Mouse (Mus musculus): ENCODE data around the gene Olfr1110. TPM values are rescaled to one million over a fixed set of nuclear protein-coding genes. Genes with fewer than 3 reads are reported as not detected.
"Not testable (repeated sequence)": the region's sequence is repeated elsewhere in the genome, so short reads cannot be mapped to it uniquely, and the experiment has no call there.

Olfr1110 gene
- total RNA-seq (2022) = not detected

GRCm38 (mm10) chr2:87140200-87140599 is at the start of gene Olfr1110:
Gene Olfr1110, minus strand, starts transcription at chr2:87140300.
- no peak for DNase-seq (ENCODE audit: low spot score in 2 of 2)

GRCm38 (mm10) chr2:87187498-87187897 is 47.4 kb upstream of the Olfr1110 start, which contains the start of gene Olfr1112:
Gene Olfr1112, plus strand, starts transcription at chr2:87187798.
- no peak for DNase-seq (ENCODE audit: low spot score in 2 of 2)

DNA sequence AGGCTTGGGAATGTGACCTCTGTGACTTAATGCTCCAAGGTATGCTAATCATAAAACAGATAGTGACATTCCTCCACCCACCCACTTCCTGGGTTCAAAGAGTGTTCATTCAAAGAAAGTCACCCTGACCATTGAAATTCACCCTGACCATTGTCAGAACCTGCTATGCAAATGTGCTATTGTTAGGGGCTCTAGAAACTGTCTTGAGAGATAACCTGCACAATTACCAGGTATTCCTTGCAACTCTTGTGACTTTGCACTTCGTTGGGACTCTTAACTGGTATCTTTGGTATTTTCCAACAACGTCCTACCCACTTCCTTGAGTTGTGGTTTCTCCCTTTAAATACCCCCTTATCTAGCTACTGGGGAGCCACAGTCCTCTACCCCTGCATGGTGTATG is 27.6 kb upstream of the Olfr1110 start:
- DNase-seq (ENCODE audit: low spot score in 2 of 2) = not testable (repeated sequence)

- no peak for DNase-seq (ENCODE audit: low spot score in 2 of 2)
Observed at GRCm38 (mm10) chr2:87152524-87152923, 12.4 kb upstream of the Olfr1110 start, which contains the start of gene Olfr1111. Gene Olfr1111, minus strand, starts transcription at chr2:87152624.

DNA sequence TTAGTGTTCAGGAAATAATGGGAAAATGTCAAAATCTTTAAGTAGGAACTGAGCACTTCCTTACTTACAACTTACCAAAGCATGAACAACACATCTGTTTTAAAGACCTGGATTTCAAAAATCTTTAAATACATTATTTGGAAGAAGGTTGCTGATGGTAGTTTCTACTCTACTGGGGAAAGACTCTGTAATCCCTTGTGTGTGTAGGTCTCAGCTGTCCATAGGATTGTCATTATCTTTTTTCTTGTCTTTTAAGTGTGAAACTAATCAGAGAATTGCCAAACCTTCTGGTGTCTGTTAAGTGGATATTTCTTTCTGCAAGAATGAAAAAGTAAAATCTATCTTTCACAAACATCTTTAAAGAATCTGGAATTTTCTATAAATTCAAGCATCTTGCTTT is 25.6 kb downstream of the Olfr1110 start, which contains the start of gene Olfr259:
Gene Olfr259 (minus strand): TSS at position 101 of the 400 bp plus-strand sequence.
- DNase-seq (ENCODE audit: low spot score in 2 of 2) = no peak

DNA sequence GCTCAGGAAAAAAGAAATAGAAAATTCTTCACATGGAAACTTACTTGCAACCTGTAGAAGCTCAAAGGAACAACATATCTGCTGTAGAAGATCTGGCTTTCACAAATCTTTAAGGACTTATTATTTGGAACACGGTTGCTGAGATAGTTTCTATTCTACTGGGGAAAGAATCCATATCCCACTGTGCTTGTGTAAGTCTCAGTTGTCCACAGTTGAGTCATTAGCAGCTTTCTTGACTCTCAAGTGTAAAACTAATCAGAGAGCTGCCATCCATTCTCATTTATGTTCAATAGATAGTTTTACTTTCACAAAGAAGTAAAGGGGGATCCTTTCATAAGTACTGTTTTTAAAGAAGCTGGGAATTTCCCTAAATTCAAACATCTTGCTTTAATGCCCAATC is 44.2 kb downstream of the Olfr1110 start, which contains the start of gene Olfr1109:
Gene Olfr1109 (minus strand): TSS at position 101 of the 400 bp plus-strand sequence.
- DNase-seq (ENCODE audit: low spot score in 2 of 2) = no peak

Other genes starting within 250 kb of the Olfr1110 start
- not detected for gene Olfr1097, start 248.1 kb downstream of the Olfr1110 start, total RNA-seq (2022)
- gene Olfr1098, start 215.8 kb downstream of the Olfr1110 start, total RNA-seq (2022) = not detected
- gene Olfr1099, start 179.6 kb downstream of the Olfr1110 start, total RNA-seq (2022) = not detected
- not detected for gene Olfr1100, start 160.3 kb downstream of the Olfr1110 start, total RNA-seq (2022)
- gene Olfr1101, start 149.1 kb downstream of the Olfr1110 start, total RNA-seq (2022) = not detected
- not detected for gene Olfr1102, start 141.9 kb downstream of the Olfr1110 start, total RNA-seq (2022)
- gene Olfr1104, start 113.2 kb downstream of the Olfr1110 start, total RNA-seq (2022) = not detected
- gene Olfr1105, start 103.8 kb downstream of the Olfr1110 start, total RNA-seq (2022) = not detected
- not detected for gene Olfr1106, start 88.0 kb downstream of the Olfr1110 start, total RNA-seq (2022)
- not detected for gene Olfr1107, start 64.5 kb downstream of the Olfr1110 start, total RNA-seq (2022)
- gene Olfr1109, start 44.3 kb downstream of the Olfr1110 start, total RNA-seq (2022) = not detected
- gene Olfr259, start 25.7 kb downstream of the Olfr1110 start, total RNA-seq (2022) = not detected
- not detected for gene Olfr1111, start 12.3 kb upstream of the Olfr1110 start, total RNA-seq (2022)
- not detected for gene Olfr1112, start 47.5 kb upstream of the Olfr1110 start, total RNA-seq (2022)
- gene Olfr1113, start 68.7 kb upstream of the Olfr1110 start, total RNA-seq (2022) = not detected
- not detected for gene Olfr1115, start 107.7 kb upstream of the Olfr1110 start, total RNA-seq (2022)
- not detected for gene Olfr1116, start 127.2 kb upstream of the Olfr1110 start, total RNA-seq (2022)
- not detected for gene Olfr1118, start 167.3 kb upstream of the Olfr1110 start, total RNA-seq (2022)
- not detected for gene Olfr1120, start 214.5 kb upstream of the Olfr1110 start, total RNA-seq (2022)
- gene Olfr1121, start 229.6 kb upstream of the Olfr1110 start, total RNA-seq (2022) = not detected
- gene Olfr1122, start 245.5 kb upstream of the Olfr1110 start, total RNA-seq (2022) = not detected